Mouse (Mus musculus) lung, adult 2 months (tissue): Measurements from ENCODE around the gene Ripor3.

Source experiments
- CTCF ChIP-seq: fragments of 200-500 bp; IDR thresholded peaks from 2 replicates; pipeline ENCODE4 v1.5.1; 2011; ENCODE audit warnings: mild to moderate bottlenecking, low read length, control low read depth; ENCODE audit not compliant: insufficient read depth
- POLR2A ChIP-seq: fragments of 200-500 bp; IDR thresholded peaks from 2 replicates; pipeline ENCODE4 v1.6.1; 2011; ENCODE audit warnings: low read depth, mild to moderate bottlenecking, control low read depth, low read length, borderline replicate concordance; ENCODE audit errors: extremely low read depth

- TF ChIP-seq POLR2A (no peak), CTCF (no peak)
Observed at GRCm38 (mm10) chr2:167947251-167947650, 63.2 kb downstream of the Ripor3 start.
